Mouse (Mus musculus) right cerebral cortex, postnatal 25 days (tissue): Measurements from ENCODE around the gene Fblim1.

ENCODE experiments used
- DNase-seq: peaks from one replicate; pipeline ENCODE4 v3.0.0; 2022

The Fblim1 gene

GRCm38 (mm10) chr4:141624983-141625773, 19.3 kb upstream of the Fblim1 start:
- DNase-seq: no peak

GRCm38 (mm10) chr4:141624134-141624533, 18.2 kb upstream of the Fblim1 start:
- DNase-seq: no peak

- no peak for DNase-seq
Observed at GRCm38 (mm10) chr4:141623666-141624065, 17.8 kb upstream of the Fblim1 start, which contains the start of gene Slc25a34. Gene Slc25a34 (minus strand): TSS chr4:141623821.

GRCm38 (mm10) chr4:141623037-141623436, 17.1 kb upstream of the Fblim1 start:
- no peak for DNase-seq

GRCm38 (mm10) chr4:141622580-141622979, 16.7 kb upstream of the Fblim1 start:
- no peak for DNase-seq

GRCm38 (mm10) chr4:141622091-141622490, 16.2 kb upstream of the Fblim1 start:
- DNase-seq: no peak

- no peak for DNase-seq
Observed at GRCm38 (mm10) chr4:141621297-141621696, 15.4 kb upstream of the Fblim1 start.

- DNase-seq: no peak
Observed at GRCm38 (mm10) chr4:141619299-141619883, 13.5 kb upstream of the Fblim1 start.

GRCm38 (mm10) chr4:141618565-141619243, 12.8 kb upstream of the Fblim1 start, which contains the start of gene Tmem82:
Gene Tmem82 (minus strand): TSS chr4:141618633.
- DNase-seq: no peak

- no peak for DNase-seq
Observed at GRCm38 (mm10) chr4:141617863-141618564, 12.1 kb upstream of the Fblim1 start.

- DNase-seq: peak; percentile 51
Observed at GRCm38 (mm10) chr4:141617299-141617698, 11.4 kb upstream of the Fblim1 start.

GRCm38 (mm10) chr4:141616811-141617210, 10.9 kb upstream of the Fblim1 start:
- DNase-seq: no peak

- no peak for DNase-seq
Observed at GRCm38 (mm10) chr4:141614946-141615345, 9.1 kb upstream of the Fblim1 start.

- no peak for DNase-seq
Observed at GRCm38 (mm10) chr4:141609538-141609937, 3.6 kb upstream of the Fblim1 start.

GRCm38 (mm10) chr4:141605421-141605820, 475 bp downstream of the Fblim1 start:
- DNase-seq: no peak

- DNase-seq: no peak
Observed at GRCm38 (mm10) chr4:141604493-141604892, 1.4 kb downstream of the Fblim1 start.

GRCm38 (mm10) chr4:141603921-141604320, 2.0 kb downstream of the Fblim1 start:
- no peak for DNase-seq

- DNase-seq: no peak
Observed at GRCm38 (mm10) chr4:141602523-141603223, 3.2 kb downstream of the Fblim1 start.

- no peak for DNase-seq
Observed at GRCm38 (mm10) chr4:141601148-141601862, 4.6 kb downstream of the Fblim1 start.

- DNase-seq: no peak
Observed at GRCm38 (mm10) chr4:141600364-141600763, 5.5 kb downstream of the Fblim1 start.

GRCm38 (mm10) chr4:141599251-141600141, 6.4 kb downstream of the Fblim1 start:
- no peak for DNase-seq
